8 mouse cellular contexts compared by ENCODE assay signal in the genomic region with DNA sequence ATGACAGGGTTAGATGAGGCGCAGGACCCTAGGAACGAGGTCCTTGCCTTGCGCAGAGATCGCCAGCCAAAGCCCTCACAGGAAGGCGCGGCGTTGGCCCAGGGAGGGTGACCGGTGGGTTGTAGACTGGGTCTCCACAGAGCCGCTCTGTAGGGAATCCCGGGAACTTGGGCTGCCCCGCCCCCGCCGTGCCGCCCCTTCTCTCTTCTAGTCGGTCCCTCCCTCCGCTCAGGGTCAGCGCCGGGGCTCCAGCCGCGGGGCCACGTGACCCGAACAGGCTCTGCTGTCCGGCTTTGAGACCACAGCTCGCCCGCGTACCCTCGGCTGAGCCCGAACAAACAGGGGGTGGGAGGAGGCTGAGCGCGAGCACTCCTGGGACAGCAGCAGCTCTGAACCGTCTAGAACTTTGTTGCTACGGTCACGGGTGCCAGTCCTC. TPM values are rescaled to one million over a fixed set of nuclear protein-coding genes. Genes with fewer than 3 reads are reported as not detected.
DNase-seq lines count a peak whose midpoint lies in the region; ATAC-seq and TF ChIP-seq lines count a peak whose summit lies in the region.

TSS of gene Gata5 (minus strand) at position 149 of the 436 bp plus-strand sequence.

- no peaks in the 10 kb centered on the region for H3K9me3 ChIP-seq in hindbrain, embryonic 11.5 days (ENCODE audit: control insufficient read depth, low read length)
- no peaks in the 10 kb centered on the region for H3K9me3 ChIP-seq in limb, embryonic 13.5 days
- no peaks in the 10 kb centered on the region for H3K9me3 ChIP-seq in midbrain, embryonic 14.5 days (ENCODE audit: control insufficient read depth, low read length)

- TF ChIP-seq POLR2A in testis, adult 2 months (IDR thresholded peaks at IDR 0.05; ENCODE audit: control insufficient read depth, low read depth, low read length), result no peak

- no peak for DNase-seq in testis, postnatal 14 days (ENCODE audit: low spot score)
- no peak for DNase-seq in hindbrain, embryonic 11.5 days (ENCODE audit: low spot score)
- DNase-seq in midbrain, embryonic 14.5 days, result peak; percentile 20
- no peak for DNase-seq in right cerebral cortex, adult 2 months (ENCODE audit: low spot score in 2 of 2)
- DNase-seq in thymus, postnatal 10 days (ENCODE audit: low spot score in 2 of 2), result no peak
- no peak for DNase-seq in T-cell, adult 2 months (ENCODE audit: low spot score)

- H3K4me1 ChIP-seq in testis, adult 2 months (ENCODE audit: control insufficient read depth, insufficient read depth, low read length), result peaks cover 28% of the 10 kb centered on the region
- peaks cover 7% of the 10 kb centered on the region; the same call in 1 of the 2 replicates for H3K4me1 ChIP-seq in hindbrain, embryonic 11.5 days (replicated peaks; ENCODE audit: control insufficient read depth, insufficient read depth, low read length)
- peaks cover 25% of the 10 kb centered on the region for H3K4me1 ChIP-seq in limb, embryonic 13.5 days
- no peaks in the 10 kb centered on the region; the same call in 1 of the 2 replicates for H3K4me1 ChIP-seq in midbrain, embryonic 14.5 days (ENCODE audit: control insufficient read depth, insufficient read depth, low read length)

- H3K4me3 ChIP-seq in testis, adult 2 months (ENCODE audit: control insufficient read depth, low read depth, low read length), result peak within 1 kb of the TSS; percentile 49
- H3K4me3 ChIP-seq in hindbrain, embryonic 11.5 days (ENCODE audit: low read depth, low read length), result peak within 1 kb of the TSS; percentile 28
- H3K4me3 ChIP-seq in limb, embryonic 13.5 days, result peak within 1 kb of the TSS; percentile 40
- H3K4me3 ChIP-seq in midbrain, embryonic 14.5 days (replicated peaks; ENCODE audit: low read depth, low read length), result peak within 1 kb of the TSS; percentile 21

- H3K4me2 ChIP-seq in hindbrain, embryonic 11.5 days (replicated peaks; ENCODE audit: low read depth, low read length), result peak within 1 kb of the TSS; percentile 63
- H3K4me2 ChIP-seq in limb, embryonic 13.5 days (replicated peaks), result peak within 1 kb of the TSS; percentile 66
- H3K4me2 ChIP-seq in midbrain, embryonic 14.5 days (ENCODE audit: low read length), result peak within 1 kb of the TSS; percentile 49

- H3K27me3 ChIP-seq in testis, adult 2 months (ENCODE audit: control insufficient read depth, insufficient read depth, low read length), result peaks cover 3% of the 10 kb centered on the region
- peaks cover 44% of the 10 kb centered on the region for H3K27me3 ChIP-seq in hindbrain, embryonic 11.5 days (ENCODE audit: control insufficient read depth, insufficient read depth, low read length)
- peaks cover 94% of the 10 kb centered on the region for H3K27me3 ChIP-seq in limb, embryonic 13.5 days
- H3K27me3 ChIP-seq in midbrain, embryonic 14.5 days (ENCODE audit: control insufficient read depth, insufficient read depth, low read length), result peaks cover 54% of the 10 kb centered on the region

- TF ChIP-seq CTCF in testis, adult 2 months (IDR thresholded peaks at IDR 0.05; ENCODE audit: control insufficient read depth, insufficient read depth, insufficient replicate concordance, low read depth, low read length), result no peak

- no peaks in the 10 kb centered on the region for H3K36me3 ChIP-seq in testis, adult 2 months (ENCODE audit: control insufficient read depth, insufficient read depth, low read length)
- no peaks in the 10 kb centered on the region for H3K36me3 ChIP-seq in hindbrain, embryonic 11.5 days (ENCODE audit: control insufficient read depth, insufficient read depth, low read length)
- no peaks in the 10 kb centered on the region for H3K36me3 ChIP-seq in limb, embryonic 13.5 days
- H3K36me3 ChIP-seq in midbrain, embryonic 14.5 days (ENCODE audit: control insufficient read depth, insufficient read depth, low read length), result no peaks in the 10 kb centered on the region

- H3K27ac ChIP-seq in testis, adult 2 months (ENCODE audit: control insufficient read depth, insufficient read depth, low read depth, low read length), result no peak within 1 kb of the TSS
- H3K27ac ChIP-seq in hindbrain, embryonic 11.5 days (ENCODE audit: low read depth, low read length), result no peak within 1 kb of the TSS
- no peak within 1 kb of the TSS for H3K27ac ChIP-seq in limb, embryonic 13.5 days
- no peak within 1 kb of the TSS for H3K27ac ChIP-seq in midbrain, embryonic 14.5 days (replicated peaks; ENCODE audit: low read depth, low read length)

- H3K9ac ChIP-seq in hindbrain, embryonic 11.5 days (ENCODE audit: low read depth, low read length), result peak within 1 kb of the TSS; percentile 23; the same call in 1 of the 2 replicates
- H3K9ac ChIP-seq in limb, embryonic 13.5 days, result peak within 1 kb of the TSS; percentile 39
- H3K9ac ChIP-seq in midbrain, embryonic 14.5 days (replicated peaks; ENCODE audit: low read length), result 0 out of 2 replicates have a peak within 1 kb of the TSS, but pooled peaks have one; percentile 14

- WGBS in hindbrain, embryonic 11.5 days, result under 1% methylated on average over 33 of the region's 33 CpGs
- under 1% methylated on average over 33 of the region's 33 CpGs for WGBS in limb, embryonic 13.5 days
- WGBS in midbrain, embryonic 14.5 days, result 0% methylated on average over 31 of the region's 33 CpGs

- peak; percentile 60 for ATAC-seq in hindbrain, embryonic 11.5 days (ENCODE audit: low FRiP score)
- 0 out of 2 replicates have a peak, but pooled peaks have one; percentile 28 for ATAC-seq in limb, embryonic 13.5 days (ENCODE audit: low FRiP score, low read depth)
- ATAC-seq in midbrain, embryonic 14.5 days (ENCODE audit: low FRiP score, low TSS enrichment), result no peak

RNA-seq across cellular contexts. Expression of gene Gata5, which starts in this region (rescaled TPM):
- polyA plus RNA-seq in testis, adult 2 months (2012; rRNA removed), result 0.10 TPM in 2 replicates
- polyA plus RNA-seq in hindbrain, embryonic 11.5 days (2014; fragmentation: Nextera tagmentation; extraction: Ambion mirVana), result not detected in 2 replicates
- 0.06 TPM in 1 of 2 replicates, not detected in the other for polyA plus RNA-seq in limb, embryonic 13.5 days (2015; fragmentation: Nextera tagmentation; extraction: Ambion mirVana)
- not detected in 2 replicates for polyA plus RNA-seq in midbrain, embryonic 14.5 days (2014; fragmentation: Nextera tagmentation; extraction: Ambion mirVana)

Comparison
In these comparisons a context has a peak if more than half of its experiments do, and no peak if none do; other contexts are left out.
1. Peak in ATAC-seq, H3K4me3 ChIP-seq, H3K9ac ChIP-seq and H3K4me2 ChIP-seq in hindbrain, embryonic 11.5 days; RNA of the gene not detected or under 1 TPM.
2. Peak in ATAC-seq, H3K4me3 ChIP-seq, H3K9ac ChIP-seq and H3K4me2 ChIP-seq in limb, embryonic 13.5 days; RNA of the gene not detected or under 1 TPM.
3. Peak in DNase-seq, H3K4me3 ChIP-seq, H3K9ac ChIP-seq and H3K4me2 ChIP-seq in midbrain, embryonic 14.5 days; RNA of the gene not detected or under 1 TPM.